Mouse (Mus musculus): ENCODE results near the gene Gm10638.
A peak's percentile ranks its signal among the peaks of the same experiment; 100 is the strongest.

Gene Gm10638

GRCm38 (mm10) chr8:86745221-86745934 is at the start of gene Gm10638, which contains the start of gene Siah1a:
Gene Gm10638 (plus strand): TSS chr8:86745699.
Gene Siah1a (minus strand): TSS chr8:86745934.
- DNase-seq (ENCODE audit: low read depth, low spot score) = peak; percentile 75

- DNase-seq (ENCODE audit: low read depth, low spot score) = no peak
Measured at GRCm38 (mm10) chr8:86695703-86696102, 49.8 kb upstream of the Gm10638 start.

DNA sequence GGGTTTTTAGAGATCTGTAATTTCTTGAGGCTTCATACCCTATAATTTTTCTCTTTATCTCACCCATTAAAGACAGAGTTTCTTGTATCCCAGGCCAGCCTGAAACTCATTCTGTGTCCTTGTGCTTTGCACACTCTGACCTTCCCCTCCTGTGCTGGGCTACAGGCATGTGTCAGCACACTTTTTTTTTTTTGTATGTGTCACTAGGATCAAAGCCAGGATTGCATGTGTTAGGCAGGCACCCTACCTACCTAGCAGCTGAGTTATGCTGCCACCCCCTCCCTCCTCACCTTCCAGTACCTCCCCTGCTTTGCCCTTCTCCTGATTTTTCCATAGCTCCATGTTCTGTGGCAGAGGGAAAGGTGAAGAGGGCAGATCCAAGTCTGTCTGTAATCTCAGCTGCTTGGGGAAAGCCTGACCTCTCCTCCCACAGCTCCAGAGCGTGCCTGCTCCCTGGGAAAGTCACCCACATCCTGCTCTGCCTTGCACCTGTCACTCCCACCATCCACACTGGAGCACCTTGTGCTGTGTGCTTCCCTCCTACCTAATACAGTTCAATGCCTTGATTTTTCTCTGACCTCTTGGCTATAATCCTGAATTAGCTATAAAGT is 46.6 kb upstream of the Gm10638 start:
- DNase-seq (ENCODE audit: low read depth, low spot score) = peak; percentile 51

DNA sequence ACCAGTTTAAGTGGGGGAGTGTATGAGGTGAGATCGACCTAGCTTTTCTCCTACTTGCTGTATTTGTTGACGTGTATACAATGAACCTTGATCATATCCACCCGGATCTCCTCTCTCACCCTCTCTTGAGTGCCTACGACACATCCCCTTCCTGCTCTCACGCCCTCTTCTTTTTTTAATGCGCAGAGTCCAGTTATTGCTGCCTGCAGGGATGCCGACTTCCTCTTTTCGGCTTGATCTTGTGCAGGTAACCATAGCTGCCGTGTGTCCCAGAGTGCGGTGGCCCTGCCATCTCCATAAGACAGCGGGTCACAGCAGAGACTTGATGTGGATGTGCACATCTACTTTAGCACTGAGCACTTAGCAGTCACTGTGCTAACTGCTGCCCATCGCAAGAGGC is 46.0 kb upstream of the Gm10638 start:
- no peak for DNase-seq (ENCODE audit: low read depth, low spot score)

DNA sequence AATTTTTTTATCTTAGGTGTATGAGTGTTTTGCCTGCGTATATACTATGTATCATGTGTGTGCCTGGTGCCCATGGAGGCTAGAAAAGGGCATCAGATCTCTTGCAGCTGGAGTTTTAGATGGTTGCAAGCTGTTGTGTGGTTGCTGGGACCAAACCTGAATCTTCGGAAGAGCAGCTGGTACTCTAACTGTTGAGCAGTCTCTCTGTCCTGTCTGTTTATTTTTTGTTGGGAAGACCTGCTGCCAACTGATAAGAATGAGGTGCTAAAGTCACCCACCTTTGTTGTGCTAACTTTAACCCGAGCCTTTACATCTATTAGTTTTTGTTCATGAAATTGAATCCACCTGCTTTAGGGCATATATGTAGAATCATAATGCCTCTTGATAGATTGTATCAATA is 43.0 kb upstream of the Gm10638 start:
- no peak for DNase-seq (ENCODE audit: low read depth, low spot score)

DNA sequence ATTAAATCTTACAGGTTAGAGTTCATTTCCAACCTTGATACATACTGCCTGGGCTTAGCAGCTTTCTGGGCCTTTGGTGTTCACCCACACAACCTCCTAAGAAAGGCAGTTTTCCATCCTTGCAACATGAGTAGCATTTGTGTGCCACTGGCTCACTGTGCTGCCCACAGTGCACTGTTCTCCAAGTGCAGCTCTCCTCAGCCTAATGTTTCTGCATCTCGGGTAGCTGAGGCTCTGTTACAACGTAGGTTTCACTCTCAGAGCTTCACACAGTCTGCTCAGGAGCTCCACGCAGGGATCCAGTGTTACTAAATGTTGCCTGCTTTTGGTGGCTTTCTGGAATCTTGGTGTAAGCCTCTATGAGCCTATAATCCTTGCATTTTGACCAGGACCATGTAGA is 40.2 kb upstream of the Gm10638 start:
- DNase-seq (ENCODE audit: low read depth, low spot score) = peak; percentile 69

DNA sequence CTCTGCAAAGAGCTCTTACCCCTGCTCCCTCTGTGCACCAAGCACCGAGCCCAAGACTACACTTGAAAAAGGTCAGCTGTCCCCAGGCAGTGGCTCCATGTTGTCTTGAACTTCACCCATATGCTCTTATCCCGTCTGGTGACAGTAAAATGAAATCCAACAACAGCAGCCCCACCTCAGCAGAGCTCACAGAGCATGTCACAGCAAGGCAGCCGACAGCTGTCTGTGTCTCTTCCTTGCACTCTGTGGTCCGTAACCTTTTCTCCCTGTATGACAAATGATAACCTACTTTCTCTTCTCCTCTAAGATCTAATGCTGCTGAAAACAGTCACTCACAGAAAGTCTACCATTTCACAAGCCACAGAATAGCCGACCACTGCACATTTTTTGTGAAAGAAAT is 38.7 kb upstream of the Gm10638 start:
- no peak for DNase-seq (ENCODE audit: low read depth, low spot score)

- peak; percentile 53 for DNase-seq (ENCODE audit: low read depth, low spot score)
Measured at GRCm38 (mm10) chr8:86707873-86708272, 37.6 kb upstream of the Gm10638 start.

DNA sequence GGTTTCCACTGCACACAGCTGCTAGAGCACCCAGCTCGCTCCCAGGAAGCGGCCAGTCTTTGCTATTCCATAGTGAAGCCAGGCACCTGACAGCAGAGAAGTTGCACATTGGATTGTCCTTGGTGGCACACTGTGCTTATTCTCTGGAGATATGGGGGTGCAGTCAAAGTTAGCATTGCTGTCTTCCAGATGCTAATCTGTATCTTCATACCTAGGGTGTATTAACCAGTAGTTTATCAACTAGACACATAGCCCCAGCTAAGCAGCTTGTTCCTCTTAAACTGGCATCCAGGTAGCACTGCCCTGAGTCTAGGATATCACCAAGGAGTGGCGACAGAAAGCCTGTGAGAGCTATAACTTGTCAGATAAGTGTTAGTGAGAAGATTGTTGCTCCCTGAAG is 32.9 kb upstream of the Gm10638 start:
- DNase-seq (ENCODE audit: low read depth, low spot score) = no peak

DNA sequence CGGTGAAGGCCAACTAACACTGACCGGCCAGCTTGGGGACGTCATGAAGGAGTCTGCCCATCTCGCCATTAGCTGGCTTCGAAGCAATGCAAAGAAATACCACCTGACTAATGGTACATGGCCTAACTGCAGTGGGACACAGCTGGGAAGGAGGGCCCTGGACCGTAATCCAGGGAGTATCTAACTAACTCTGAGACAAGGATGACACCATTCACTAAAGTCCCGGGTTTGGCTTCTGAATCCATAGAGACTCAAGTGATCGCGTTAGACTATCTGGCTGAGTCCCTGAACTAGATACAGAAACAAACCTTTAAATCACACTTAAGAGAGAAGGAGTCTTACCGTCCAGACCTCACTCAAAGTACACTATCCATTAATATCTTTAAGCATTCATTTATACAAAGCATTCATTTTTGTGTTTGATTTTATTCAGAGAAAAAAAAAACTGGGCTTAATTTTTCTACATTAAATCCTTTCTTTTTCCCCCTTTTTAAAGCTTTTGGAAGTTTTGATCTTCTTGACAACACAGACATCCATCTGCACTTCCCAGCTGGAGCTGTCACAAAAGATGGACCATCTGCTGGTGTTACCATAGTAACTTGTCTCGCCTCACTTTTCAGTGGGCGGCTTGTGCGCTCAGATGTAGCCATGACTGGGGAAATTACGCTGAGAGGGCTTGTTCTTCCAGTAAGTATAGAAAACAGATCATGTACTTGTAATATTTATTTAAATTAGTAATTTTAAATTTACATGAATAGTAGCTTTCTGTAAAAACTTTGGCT is 31.9 kb upstream of the Gm10638 start:
- peak; percentile 96 for DNase-seq (ENCODE audit: low read depth, low spot score)

- DNase-seq (ENCODE audit: low read depth, low spot score) = no peak
Measured at GRCm38 (mm10) chr8:86718332-86718994, 27.0 kb upstream of the Gm10638 start.

GRCm38 (mm10) chr8:86719368-86719767 is 26.1 kb upstream of the Gm10638 start:
- no peak for DNase-seq (ENCODE audit: low read depth, low spot score)

- no peak for DNase-seq (ENCODE audit: low read depth, low spot score)
Measured at GRCm38 (mm10) chr8:86720756-86721459, 24.6 kb upstream of the Gm10638 start.

GRCm38 (mm10) chr8:86721490-86721889 is 24.0 kb upstream of the Gm10638 start:
- no peak for DNase-seq (ENCODE audit: low read depth, low spot score)

GRCm38 (mm10) chr8:86726959-86727358 is 18.5 kb upstream of the Gm10638 start:
- DNase-seq (ENCODE audit: low read depth, low spot score) = no peak

DNA sequence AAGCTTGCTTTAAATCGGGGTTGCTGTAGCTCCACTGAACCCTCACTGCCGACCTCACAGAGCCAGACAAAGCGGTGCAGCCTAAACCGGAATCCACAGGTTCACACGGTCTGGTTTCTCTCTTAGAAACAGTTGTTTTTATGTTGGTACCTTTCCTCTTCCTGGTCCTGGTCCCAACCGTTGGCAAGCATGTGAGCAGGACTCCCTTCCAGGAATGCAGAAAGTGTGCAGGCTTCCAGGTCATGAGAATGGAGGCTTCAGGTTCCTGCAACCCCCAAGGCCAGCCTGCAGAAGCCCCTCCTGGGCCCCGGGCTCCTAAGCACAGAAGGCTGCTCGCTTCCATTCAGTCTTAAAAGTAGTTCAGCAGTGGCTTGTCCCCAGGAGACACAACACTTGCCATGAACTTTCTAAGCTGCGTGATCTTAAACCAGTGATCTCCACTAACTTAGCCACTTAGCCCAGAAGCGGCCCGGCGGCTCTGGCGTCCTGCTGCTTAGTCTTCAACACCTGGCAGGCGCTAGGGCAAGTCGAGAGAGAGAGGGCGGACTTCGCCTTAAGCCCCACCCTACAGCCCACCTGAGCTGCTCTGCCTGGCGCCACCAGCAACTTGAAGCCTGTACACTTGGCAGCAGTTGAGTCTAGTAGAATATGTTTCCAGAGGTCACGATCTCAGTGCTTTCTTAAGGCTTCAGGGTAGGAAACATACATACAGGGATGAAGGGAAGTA is 17.1 kb upstream of the Gm10638 start:
- DNase-seq (ENCODE audit: low read depth, low spot score) = no peak

DNA sequence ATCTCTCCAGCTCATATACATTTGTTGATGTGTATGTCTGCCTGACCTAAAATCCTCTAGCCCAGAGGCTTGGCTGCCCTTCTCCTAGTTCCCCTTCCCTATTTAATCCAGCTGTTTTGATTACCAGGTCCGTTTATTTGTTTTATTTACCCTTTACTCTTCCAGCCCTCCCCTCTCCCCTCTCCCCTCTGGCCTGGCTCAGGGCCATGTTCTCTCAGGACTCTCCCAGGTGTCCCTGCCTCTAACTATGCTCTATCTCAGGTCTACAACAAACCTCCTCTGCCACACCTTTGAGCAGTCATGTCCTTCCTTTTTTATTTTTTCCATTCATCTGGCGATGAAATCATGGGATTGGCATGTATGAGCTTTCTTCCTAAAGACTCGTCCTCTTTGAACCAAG is 15.2 kb upstream of the Gm10638 start:
- DNase-seq (ENCODE audit: low read depth, low spot score) = no peak

DNA sequence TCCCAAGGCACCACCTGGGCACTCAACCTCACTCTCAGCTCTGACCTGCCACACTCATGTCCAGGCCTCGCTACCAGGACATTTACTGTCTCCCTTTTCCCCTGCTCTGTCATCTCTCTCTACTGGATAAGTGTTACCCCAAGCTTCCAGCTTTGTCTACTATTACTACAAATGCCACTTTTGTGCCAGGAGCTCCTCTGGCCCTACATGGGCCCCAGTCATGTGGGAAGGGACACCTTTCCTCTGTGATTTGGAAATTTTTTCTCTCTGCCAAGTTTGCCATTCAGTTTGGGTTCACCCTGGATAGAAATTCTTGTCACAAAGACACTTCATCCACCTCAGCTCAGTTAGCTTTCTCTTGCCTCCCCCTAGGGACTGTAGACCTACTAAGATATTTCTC is 14.6 kb upstream of the Gm10638 start:
- no peak for DNase-seq (ENCODE audit: low read depth, low spot score)

GRCm38 (mm10) chr8:86734171-86734570 is 11.3 kb upstream of the Gm10638 start:
- no peak for DNase-seq (ENCODE audit: low read depth, low spot score)

DNA sequence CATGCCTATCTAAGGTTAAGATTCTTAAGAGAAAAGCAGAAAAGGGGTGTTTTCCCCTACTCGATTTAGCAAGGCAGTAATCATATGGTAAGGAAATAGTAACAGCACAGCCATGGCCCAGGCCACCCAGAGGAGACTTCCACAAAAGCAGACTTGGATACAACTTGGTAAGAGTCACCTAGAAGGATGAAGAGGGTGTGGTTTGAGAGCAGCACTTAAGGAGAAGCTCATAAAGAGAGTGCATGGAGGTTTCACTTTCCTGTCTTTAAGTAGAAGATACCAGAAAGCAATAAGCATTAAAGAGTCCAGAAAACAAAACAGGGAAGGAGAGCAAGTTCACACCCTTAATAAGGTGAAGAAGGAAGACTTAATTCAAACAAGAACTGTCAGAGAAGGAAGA is 10.5 kb upstream of the Gm10638 start:
- no peak for DNase-seq (ENCODE audit: low read depth, low spot score)
